Mouse (Mus musculus) fibroblast of lung, adult 2 months (primary cell): Measurements from ENCODE around the gene Klb.
A peak's percentile ranks its signal among the peaks of the same experiment; 100 is the strongest.

Experiments used
- DNase-seq: peaks from one replicate; pipeline ENCODE4 v3.0.0-alpha.2; 2011; ENCODE audit warnings: low read depth

Klb gene

DNA sequence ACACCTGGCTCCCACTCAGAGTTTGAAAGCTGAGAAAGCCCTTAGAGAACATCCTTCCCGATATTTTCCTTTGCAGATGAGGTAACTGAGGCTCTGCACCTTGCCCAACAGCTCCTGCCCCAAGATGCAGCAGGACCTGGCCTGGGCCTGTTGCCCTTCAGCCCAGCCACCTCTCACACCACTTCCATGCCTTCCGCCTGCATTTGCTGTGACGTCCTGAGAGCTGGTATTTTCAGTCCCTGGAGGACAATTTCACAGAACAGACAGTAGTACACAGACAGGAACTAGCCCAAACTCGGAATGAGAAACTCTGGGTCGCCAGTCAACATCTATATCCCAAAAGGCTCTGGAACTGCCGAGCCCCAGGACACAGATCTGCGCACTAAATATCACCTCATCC lies 26.6 kb downstream of the Klb start:
- DNase-seq: no peak

DNA sequence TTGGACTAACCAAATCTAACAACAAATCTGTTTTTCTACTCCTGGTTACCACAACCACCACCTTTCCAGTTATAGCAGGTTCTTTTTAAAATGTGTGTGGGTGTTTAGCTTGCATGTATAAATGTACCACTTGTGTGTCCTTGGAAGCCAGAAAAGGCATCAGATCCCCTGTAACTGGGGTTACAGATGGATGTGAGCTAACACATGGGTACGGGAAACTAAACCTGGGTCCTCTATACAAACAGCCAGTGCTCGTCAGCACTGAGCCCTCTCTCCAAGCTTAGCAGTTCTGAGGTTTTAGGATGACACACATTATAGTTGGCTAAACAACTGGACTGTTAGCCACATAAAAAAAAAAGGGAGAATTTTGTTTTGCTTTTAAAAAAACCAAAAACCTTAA lies 37.6 kb downstream of the Klb start:
- DNase-seq: no peak

- DNase-seq: no peak
These were observed 39.1 kb downstream of the Klb start for GRCm38 (mm10) chr5:65387008-65387867.

DNA sequence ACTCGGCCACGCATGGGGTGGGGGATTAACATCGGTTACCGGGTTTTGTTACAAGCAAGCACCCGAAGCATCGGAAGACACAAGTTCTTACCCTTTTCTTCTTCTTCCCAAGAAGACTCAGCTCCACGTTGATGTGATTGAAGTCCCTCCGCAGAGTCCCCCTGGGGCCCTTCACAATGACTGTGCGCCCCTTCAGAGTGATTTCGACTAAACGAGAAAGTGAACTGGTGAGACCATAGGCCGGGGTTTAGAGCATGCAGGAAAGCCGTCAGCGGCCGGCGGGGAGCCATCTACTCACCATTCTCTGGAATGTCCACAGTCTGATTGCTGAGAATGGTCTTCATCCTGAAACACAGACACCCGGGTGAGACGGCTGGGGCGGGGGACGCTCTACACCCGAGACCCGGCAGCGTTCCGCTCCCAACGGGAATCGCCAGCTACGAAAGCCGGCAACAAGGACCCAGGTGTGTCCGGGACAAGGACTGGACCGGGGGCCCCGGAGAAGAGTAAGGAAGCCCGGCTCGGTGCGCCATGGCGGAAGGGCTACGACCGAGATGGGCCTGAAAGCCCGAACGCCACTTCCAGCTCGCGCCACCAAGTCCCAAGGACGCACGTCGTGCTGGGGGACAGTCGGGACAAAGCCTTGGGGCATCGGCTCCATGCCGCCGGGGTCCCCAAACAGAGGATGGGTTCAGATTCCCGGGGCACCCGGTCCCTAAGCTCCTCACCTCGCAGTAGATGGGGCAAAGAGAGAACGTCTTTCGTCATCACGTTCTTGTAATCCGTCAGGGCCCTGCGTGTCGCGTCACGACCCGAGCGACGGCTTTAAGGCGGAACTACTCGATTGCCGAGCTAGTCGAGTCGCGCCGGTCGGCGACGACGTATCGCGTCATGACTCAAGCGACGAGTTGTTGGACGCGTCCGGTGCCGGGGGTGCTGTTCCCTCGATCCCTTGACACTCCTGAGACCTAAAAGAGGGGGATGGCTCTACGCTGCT lies 42.8 kb downstream of the Klb start, which contains the start of the genes Rpl9 and Lias:
TSS of gene Rpl9 (minus strand) at position 797 of the 997 bp plus-strand sequence.
TSS of gene Lias (plus strand) at position 850 of the 997 bp plus-strand sequence.
- peak; percentile 98 for DNase-seq

GRCm38 (mm10) chr5:65391753-65392152 lies 43.6 kb downstream of the Klb start:
- DNase-seq: no peak

- no peak for DNase-seq
These were observed 46.3 kb downstream of the Klb start for GRCm38 (mm10) chr5:65394425-65394824.

GRCm38 (mm10) chr5:65401251-65401994 lies 53.3 kb downstream of the Klb start:
- peak; percentile 66 for DNase-seq

DNA sequence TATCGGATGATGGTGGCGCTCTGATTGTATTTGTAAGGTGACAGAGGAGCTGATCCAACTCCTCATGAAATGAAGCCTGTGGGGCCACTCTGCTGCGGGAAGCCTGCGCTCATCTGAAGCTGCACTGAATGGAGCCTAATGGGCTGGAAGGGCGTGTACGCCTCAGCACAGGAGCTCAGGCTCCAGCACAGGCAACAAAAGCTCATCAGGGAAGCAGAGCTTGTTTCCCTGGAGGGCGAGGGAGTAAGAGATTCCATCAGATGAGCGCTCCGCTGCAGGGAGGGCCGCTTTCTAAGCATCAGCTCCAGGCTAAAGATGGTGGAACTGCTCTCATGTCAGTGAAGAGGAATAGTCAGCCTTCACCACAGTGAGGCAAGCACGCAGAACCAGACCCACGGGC lies 59.9 kb downstream of the Klb start:
- DNase-seq: no peak

GRCm38 (mm10) chr5:65415653-65416458 lies 67.7 kb downstream of the Klb start:
- peak; percentile 19 for DNase-seq

DNA sequence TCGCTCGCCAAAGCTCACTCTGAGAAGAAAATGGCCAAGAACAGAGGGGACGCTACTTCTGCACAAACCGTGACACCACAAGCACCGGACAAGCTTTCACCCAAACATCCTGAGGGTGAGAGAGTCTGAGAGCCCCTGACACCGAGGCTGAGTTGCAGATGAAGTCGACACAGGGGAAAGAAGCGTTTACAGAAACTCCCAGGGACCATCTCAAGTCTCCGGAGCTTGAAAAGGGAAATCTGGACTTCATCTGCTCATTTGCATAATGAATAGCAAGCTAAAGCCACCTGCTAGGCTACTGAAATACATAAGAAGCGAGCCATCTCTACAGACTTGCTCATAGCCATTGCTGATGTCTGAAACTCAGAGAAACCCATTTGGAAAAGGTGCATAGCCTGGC lies 71.0 kb downstream of the Klb start:
- no peak for DNase-seq

- no peak for DNase-seq
These were observed 72.7 kb downstream of the Klb start for GRCm38 (mm10) chr5:65420822-65421221.

DNA sequence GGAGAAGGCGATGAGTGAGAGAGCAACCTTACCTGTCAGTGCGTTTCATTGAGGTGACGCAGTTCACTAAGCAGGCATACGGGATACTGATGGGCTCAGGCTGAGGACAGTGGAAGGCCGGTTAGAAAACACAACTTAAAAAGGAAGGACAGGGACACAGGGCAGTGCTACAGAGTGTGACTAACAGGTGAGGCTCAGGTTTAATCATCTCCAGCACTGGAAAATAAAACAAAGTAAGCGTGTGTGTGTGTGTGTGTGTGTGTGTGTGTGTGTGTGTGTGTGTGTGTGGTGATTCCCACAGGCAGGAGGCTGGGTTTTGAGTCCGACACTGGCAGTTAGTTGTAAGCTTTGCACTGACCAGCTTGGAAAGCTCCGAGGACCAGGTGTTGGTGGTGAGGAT lies 74.7 kb downstream of the Klb start:
- DNase-seq: no peak

DNA sequence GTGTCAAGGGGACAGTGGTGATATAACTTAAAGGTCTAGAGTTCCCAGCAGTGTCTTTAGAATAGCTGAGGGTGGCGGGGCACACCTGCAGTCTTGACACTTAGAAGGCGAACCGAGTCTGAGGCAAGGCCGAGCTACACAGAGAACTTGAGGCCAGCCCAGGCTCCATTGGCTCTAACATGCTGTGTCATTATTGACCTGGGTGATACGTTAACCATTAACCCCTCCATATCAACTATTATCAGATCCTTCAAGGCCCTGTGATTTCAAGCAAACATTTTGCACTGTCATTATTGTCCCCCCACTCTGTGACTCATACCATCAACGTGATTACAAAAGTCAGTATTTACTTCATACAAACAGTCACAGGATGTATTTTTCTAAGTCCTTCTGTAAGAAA lies 76.1 kb downstream of the Klb start:
- no peak for DNase-seq

DNA sequence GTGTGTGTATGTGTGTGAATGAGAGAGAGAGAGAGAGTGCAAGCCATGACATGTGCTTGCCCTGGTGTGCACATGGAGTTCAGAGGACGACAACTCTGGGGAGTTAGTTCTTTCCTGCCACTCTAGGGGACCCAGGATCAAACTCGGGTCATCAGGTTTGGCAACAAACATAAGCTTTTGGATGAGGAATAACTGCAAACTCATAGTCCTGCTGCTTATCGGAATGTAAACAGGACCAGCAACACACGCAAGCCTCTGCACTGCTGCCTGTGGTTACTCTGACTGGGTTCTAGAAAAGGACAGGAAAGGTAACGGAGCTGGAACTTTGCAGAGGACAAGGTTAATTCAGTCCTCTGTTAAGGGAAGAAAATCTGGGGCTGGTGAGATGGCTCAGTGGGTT lies 77.1 kb downstream of the Klb start:
- no peak for DNase-seq

- DNase-seq: peak; percentile 44
These were observed 80.2 kb downstream of the Klb start for GRCm38 (mm10) chr5:65428321-65428720.

DNA sequence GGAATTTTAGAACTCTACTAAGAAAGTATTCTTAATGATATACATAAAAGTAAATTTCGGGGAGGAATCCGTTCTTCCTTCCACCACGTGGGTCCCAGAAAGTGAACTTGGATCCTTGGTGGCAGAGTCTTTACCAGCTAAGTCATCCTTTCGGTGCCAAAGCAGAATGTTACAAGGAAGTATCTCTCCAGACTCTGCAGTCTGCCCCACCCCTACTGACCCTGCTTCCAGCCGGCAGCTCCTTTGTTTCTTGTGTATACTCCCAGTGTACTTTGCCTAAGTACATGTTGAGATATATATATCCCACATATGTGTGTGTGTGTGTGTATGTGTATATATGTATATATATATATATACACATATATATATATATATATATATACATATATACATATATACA lies 81.3 kb downstream of the Klb start:
- no peak for DNase-seq
